Mouse (Mus musculus) retina, postnatal 7 days (tissue): ENCODE data around the gene Lin52.

Experiments
- DNase-seq: peaks from one replicate; pipeline ENCODE4 v3.0.0-alpha.2; 2012; ENCODE audit warnings: low read depth, low spot score

The Lin52 gene

DNA sequence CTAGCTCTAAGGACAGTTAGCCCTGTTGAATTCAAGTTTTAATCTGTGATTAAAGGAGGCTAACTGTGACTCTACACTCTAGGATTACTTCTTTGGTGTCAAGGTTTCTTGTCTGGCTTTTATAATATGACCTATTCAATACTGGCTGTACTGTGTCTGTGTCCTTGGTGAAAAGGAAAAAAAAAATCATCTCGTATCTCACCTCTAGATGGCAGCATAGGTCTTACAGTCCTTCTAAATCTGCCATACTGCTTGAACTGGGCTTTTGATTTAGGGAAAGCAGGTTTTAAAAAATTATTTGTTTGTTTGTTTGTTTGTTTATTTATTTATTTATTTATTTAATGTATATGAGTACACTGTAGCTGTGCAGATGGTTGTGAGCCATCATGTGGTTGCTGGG, 17.5 kb downstream of the Lin52 start:
- DNase-seq = peak; percentile 50

DNA sequence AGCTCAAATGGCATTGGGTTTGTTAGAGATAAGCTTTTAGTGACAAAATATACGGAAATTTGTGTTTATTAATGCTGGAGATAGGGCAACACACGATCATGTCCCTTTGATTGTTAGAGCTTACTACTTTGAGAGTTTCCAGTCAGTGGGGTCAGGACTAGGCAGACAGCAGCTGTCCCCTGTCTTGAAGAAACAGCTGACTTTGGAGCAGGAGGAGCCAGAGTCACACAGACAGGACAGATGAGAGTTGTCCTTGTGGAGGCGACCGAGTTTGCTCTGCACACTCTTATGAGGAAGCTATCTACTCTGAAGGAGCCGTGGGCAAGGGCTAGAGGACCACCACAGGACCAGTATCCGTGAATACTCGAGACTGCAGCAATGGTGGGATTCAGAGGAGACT, 27.7 kb downstream of the Lin52 start:
- DNase-seq = no peak

DNA sequence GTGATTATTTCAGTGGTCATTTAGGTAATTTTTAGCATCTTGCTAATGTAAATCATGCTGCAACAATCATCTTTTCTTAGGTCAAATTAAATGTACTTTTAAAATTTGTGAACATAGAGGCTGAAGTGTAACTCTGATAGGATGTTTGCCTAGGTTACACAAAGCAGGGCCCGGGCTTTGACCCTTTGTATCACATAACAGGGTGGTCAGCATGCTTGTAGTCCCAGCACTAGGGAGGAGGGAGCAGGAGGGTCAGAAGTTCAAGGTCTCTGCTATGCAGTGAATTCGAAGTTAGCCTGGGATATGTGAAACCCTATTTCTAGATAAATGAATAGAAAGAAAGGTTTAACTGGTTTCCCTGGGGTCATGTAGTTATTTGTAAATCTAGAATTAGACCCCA, 30.0 kb downstream of the Lin52 start:
- DNase-seq = no peak

DNA sequence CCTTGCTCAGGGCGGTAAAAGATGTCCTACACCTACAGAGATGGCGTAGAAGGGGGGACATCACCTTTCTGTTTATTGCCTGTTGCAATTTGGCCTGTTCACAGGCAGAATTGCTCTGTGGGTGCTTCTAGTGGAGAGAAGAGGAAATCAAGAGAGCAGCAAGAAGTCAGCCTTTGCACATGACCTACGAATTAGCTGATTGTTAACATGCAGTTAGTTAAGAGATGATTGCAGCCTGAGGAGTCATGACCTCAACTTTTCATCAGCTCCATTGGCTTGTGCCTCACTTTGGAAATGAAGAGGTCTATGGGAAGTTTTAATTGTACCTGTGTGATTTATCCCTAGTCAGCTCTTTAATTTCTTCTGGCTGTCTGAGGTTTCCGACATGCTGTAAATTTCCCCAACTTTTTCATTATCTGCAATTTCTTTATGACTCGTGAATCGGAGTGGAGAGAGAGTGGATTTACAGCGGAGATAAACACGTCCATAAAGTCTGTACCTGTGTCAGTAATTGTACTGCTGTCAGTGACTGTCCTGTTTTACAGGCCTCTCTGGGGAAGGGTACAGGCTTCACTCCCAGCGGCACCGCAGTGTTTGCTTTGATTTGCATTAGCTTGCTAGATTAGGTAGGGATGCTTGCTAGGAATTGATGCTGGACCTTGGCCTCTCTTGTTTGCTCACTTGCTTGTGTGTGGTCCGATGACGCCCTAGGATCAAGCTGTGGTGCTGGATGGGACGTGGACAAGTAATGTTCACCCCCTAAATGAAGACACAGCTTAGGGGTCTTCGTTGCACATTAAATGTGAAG, 31.8 kb downstream of the Lin52 start:
- DNase-seq = no peak

DNA sequence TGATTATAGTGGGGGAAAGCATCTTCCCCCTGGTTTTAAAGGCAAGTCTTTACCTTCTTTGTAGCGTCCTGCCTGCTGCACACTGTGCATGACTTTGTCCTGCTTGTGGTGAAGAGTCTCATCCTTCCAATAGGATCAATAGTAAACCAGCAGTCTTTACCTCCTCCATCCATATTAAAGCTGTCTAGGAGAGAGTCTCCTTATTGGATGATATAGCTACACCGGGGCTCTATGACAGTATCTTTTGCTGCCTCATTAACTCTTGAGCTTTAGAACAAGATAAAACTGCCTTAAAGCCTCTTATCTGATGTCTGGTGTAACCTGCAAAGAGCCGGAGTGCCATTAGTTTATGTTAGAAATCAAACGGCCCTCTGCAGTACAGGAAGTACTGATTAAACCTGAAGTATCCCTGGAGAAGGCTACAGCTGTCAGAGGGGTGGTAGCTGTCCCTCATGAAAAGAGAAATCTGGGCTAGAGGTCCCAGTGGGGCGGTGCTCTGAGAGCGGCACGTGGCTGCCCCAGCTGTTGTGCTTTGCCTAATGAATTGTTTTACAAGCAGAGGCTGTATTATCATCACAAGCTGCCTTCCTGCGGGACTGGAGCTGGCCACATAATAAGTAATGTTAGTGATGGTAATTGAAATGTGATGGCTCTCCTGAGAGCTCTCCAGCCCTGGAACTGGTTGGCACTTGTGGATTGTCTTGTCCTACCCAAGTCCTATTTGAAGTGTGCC, 36.3 kb downstream of the Lin52 start:
- no peak for DNase-seq

DNA sequence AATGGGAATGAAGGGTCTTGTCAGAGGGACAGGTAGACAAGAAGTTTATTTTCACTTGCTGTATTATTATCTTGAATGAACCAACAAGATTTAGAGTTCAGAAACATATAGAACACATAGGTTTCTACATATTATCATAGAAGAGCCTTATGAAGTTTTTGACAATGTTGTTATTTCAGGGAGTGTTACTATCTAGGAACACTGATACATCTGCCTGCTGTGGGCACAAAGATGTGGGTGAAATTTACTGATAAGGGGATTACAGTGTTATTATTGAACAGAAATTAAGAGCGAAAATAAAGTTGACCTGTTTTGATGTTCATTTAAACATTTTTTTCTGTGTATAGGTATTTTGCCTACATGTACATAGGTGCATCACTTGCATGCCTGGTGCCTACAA, 45.6 kb downstream of the Lin52 start:
- no peak for DNase-seq

DNA sequence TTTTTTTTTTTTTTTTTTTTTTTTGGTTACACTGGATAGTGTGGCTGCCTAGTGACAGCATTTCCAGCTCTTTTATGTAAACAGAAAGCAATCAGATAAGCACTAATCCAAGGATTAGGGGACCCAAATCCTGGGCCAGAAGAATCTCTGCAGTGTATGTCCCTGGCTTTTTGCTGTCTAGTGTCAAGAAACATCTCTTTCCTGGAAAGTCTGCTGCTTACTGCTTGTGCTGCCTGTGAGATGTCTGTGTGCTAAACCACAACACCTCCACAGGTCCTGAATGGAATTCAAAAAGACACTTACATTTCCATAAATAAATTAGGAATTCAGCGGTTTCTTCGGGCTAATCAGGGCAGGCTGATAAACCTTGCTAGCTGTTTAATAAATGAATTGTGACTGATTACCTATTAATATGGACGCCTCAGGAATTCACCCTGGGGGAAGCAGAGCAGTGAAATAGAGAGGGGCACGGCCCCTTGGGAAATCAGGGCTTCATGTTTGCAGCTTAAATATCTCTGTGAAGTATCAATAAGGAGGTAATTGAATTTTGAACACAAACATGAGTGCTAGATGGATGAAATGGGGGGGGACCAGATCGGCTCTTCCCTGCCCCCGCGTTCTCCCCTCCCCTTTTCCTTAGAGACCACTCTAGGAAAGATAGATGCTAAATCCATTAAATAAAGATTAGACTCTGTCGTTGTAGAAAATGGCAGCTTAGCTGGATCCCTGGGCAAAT, 49.5 kb downstream of the Lin52 start:
- DNase-seq = peak; percentile 46

DNA sequence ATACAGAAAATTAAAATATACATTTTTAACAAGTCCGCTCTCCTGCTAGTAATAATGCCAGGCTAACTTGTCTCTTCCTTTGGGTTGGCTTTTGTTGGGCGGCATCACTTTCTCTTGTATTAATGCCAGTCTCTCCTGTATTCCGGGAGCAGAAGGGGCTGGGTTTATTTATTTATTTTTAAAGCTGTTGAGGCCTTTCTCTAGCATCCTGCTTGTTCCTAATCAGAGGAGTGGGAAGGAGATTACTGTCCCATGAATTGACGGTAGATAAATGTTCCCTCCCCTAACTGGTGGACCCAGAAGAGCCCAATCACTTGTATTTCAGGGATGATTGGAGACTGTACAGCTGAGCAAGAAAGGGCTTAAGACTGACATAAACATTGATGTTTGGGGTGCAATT, 50.1 kb downstream of the Lin52 start:
- no peak for DNase-seq

DNA sequence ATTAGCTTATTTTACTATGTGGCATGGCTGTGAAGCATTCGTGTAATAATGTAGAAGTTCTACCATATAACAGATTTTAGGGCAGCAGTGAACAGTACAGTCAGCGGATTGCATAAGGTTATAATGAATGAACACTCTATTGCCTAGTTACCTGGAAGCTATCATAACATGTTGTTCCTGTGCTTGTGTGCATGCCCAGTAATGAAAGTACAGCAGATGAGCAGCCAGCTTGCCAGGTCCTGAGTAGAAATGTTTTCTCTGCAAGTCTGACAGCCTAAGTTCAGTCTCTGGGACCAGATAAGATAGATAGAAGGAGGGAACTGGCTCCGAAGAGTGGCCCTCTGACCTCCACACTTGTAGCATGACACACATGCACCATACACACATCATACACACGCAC, 55.6 kb downstream of the Lin52 start:
- no peak for DNase-seq

DNA sequence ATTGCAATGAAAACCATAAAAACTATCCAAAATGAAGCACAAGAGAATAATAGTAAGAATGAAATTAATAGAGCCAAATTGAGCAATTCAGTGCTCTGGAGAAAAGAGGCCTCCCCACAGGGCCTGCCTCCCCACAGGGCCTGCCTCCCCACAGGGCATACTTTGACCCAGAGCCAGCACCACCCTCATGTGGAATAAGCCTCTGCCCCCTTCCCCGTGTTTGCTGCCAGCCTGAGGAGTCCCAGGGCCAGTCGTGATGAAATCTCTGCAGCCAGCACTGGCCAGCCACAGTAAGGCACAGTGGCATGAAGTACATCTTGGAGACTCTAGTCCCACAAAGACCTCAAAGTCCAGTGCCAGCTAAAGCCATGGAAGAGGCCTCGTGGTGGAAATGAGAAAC, 60.8 kb downstream of the Lin52 start:
- DNase-seq = no peak

DNA sequence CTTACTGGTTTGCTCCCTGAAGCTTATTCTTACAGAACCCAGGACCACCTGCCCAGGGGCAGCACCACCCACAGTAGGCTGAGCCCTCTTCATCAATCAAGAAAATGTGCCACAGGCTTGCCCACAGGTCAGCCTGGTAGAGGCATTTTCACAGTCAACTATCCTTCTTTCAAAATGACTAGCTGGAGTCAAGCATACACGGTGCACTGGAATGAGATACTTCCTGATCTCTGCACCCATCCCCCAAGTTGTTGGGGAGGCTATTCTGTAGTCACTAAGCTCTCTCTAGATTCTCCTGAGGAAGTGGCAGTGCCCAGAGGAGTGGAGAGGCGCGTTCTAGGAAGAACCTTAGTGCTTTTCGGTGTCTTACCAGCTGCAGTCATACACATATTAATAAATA, 64.3 kb downstream of the Lin52 start:
- no peak for DNase-seq

DNA sequence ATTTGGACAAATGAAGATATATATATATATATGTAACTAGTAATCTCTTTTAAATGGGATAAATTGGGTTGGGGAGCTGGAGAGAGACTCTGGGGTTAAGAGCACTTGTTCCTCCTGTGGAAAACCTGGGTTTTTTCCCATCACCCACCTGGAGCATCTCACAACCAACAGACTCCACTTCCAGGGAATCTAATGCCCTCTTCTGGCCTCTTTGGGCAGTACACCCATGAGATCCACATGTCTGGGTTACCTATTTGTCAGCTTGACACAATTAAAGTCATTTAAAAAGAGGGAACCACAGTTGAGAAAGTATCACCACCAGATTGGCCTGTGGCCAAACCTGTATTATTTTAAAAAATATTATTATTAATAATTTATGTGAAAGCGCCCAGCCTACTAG, 65.4 kb downstream of the Lin52 start:
- DNase-seq = no peak

DNA sequence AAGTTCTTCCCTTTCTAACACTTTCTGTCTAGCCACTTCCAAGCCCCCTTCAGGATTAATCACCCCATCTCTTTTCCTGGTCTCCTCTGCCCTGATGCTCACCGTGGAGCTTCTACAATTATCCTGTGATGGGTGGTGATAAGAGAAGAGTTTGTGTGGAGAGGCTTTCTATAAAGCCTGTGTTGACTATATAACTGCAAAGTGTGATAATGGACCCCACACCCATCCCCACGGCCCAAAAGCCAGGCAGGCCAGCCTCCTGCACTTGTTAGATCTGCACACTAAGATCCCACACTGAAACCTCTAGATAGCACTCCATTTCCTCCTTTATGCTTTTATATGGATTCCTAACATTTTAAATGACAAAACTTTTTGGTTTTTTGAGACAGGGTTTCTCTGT, 66.8 kb downstream of the Lin52 start:
- DNase-seq = no peak

DNA sequence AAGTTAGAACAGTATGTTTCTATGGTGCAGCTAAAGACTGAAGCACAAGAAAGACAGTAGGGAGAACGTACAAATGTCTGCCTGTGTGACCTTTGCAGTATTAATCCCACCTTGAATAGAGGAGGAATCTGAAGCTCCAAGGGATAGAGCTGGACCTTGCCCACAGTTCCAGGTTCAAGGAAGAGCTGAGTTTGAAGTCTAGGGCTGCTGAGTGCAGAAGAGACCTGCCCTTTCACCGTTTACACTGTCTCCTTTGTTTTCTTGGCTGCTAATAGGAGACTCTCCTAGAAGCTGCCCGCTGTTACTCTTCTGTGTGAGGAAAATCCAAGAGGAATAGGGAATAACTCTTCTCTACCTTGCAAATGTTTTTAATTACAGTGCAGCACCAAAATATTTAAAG, 72.5 kb downstream of the Lin52 start:
- DNase-seq = no peak

DNA sequence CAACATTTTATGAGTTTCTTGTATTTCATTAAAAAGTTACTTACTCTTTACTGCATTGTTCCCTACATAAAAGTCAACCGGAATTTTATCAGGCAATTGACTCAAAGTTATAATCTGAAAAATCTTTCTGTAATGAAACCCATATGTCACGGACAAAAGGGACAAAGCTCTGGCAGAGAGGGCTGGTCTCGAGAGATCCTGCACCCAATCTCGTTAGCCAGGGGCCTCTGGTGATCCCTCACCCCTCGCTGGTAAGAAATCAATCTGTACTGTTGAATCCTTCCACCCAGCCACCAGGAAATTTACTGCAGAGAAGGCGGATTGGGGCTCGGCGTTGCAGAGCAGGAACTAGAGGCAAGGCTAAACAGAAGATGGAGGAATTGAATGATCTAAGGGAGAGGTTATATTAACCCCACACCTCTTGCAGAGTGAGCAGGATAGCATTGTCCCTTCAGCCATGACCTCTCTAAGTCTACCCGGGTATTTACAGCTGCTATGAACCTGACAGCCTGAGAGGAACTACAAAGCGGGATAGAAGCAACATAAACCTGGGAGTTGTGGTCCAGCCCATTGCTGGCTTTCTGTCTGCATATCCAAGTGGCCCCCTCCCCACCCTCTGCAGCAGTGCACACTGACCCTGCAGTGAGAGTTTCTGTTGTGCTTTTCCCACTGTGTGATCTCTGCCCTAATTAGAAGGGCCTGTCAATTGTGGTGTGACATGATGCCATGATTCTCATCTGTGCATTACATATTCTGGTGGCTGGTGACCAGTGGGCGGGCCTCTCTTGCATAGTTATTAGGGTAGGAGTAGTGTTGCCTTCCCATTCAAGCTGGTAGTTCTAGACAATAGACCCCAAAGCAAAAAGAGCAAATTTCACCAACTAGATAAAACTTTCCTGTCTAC, 73.2 kb downstream of the Lin52 start:
- DNase-seq = no peak

DNA sequence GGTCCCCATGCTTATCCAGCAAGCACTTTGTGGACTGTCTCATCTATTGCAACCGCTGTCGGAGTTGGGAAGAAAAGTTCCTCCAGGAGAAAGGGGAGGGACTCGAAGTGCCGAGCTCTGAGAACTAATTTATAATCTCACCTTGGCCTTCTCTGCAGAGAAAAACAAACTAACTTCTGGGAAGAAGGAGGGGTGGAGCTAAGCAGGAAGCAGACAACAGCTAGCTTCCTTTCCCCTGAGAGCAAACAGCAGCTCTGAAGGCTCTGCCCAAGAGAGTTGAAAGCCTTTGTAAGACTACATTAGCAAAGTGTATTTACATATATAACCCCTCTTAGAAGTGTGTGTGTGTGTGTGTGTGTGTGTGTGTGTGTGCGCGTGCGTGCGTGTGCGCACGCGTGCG, 74.2 kb downstream of the Lin52 start:
- no peak for DNase-seq

DNA sequence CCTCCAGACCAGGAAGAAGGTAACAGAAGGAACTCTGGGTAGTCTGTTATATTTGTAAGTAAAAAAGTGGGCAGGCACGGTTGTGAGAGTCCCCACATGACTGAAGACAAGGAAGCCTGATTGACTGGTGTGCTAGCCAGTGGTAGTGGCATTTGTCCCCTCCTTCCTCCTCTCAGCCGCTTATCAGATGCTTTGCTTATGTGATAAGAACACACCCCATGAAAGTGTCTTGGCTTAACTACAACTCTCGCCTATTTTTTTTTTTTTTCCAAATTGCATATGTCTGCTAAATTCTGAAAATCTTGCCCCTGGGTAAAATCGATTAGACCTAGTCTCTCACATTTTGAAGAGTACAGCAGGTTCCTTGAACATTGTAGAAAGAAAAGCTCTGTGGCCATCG, 79.2 kb downstream of the Lin52 start:
- DNase-seq = no peak

DNA sequence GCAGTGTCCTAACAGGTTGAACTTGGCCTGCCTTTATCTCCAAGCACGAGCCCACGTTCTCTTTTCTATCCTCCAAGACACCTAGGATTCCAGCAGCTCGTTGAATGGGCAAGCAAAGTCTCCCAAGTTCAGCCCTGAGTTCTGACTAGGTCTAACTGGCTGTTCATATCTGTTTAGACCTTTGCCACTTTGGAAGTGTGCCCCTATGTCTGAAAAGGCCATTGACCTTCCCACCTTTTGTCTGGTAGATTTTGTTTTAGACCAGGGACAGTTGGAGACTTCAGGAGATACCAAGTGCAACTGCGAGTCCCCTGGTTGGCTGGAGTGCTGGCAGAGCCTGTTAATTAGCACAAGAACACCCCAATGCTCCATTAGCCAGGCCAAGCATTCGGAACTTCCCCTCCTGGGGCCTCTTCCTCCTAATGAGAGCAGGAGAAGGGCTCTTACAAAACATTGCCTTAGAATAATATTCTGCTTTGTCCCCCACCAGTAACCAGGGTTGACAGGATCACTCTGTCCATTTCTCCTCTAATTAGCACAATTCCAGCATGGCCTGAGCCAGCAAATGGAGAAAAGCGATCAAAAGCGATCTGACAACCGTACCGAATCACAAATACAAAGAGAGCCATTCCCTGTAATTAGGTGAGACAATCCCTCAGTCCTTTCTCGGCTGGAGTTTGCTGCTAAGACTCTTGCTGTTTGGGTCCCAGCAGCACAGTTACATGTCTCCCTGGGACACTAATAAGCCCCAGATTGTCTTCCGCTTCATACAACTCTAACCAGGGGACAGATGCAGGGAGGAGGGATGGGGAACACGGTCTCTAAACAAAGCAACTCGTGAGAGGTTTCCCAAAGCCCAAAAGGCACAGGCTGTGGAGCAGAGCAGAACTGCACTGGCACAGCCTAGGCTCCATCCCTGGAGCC, 80.9 kb downstream of the Lin52 start:
- no peak for DNase-seq

DNA sequence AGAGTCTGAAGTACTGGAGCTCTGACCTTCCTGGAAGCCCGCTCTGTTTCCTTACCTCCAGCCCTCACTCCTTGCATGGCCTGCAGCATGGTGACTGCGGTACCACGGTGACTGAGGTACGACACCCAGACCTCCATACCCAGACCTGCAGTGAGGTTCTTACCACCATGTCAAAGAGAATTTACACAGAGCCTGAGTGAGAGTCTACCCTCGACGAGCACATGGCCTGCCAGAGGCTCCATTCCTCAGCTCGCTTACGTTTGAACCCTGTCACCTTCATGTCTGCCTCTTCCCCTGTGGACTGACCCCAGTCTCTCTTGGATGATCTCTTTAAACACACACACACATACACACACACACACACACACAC, 81.6 kb downstream of the Lin52 start:
- DNase-seq = no peak

DNA sequence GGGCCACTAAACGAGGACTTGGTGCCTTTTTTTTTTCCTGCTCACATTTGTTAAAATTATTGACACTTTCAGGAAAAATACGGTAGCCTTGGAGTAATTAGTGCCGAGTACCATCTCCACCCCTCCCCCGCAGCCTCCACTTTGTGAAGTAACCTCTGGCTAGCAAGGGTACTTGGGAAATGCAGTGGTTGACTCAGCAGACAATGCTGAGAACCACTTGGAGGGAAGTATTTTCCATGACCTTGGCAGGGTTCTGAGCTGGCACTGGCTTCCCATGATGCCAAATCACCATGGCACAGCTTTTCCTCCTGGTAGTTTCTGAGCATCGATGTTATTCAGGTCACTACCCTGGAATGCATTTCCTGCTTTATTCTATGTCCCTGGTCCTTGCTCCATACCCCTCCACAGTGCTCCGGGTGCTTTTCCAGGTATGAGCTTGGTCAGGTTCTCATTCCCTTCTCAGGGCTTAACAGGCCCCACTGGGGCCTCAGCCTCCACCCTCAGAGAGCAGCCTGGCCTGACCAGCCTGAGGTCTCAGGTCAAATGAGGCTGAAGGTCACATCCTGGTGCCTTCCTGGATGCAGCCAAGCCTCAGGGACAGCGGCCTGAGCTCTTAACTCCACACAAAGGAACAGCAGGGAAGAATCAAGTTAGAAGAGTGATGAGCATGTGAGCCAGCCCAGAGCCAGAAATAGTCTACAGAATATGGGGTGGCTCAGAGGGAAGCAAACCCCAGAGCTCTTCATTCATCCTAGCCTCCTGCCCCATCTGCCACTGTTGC, 82.7 kb downstream of the Lin52 start:
- no peak for DNase-seq
